Mouse (Mus musculus) MEL (cell line): ENCODE results near the gene Fancc.

Experiments
- CTCF ChIP-seq, 3 experiments: IDR thresholded peaks in 2 of 3; conservative IDR thresholded peaks in 1 of 3; 2 replicates each; pipeline ENCODE4 v1.5.1; 2011 to 2012; ENCODE audit warnings: low read length in 3 of 3, low read depth in 2 of 3, mild to moderate bottlenecking in 2 of 3, improper control_type of control experiment in 1 of 3, inconsistent platforms in 1 of 3, mixed read lengths in 1 of 3, moderate library complexity in 1 of 3; ENCODE audit not compliant: control insufficient read depth in 1 of 3, insufficient read depth in 1 of 3, poor library complexity in 1 of 3, severe bottlenecking in 1 of 3
- ELF1 ChIP-seq: IDR thresholded peaks from 2 replicates; pipeline ENCODE4 v1.6.1; 2014; ENCODE audit warnings: low read depth, mild to moderate bottlenecking, inconsistent platforms, low read length, improper control_type of control experiment, moderate library complexity
- EP300 ChIP-seq, 2 experiments: IDR thresholded peaks; 2 replicates each; pipeline ENCODE4 v1.6.1; 2011; ENCODE audit warnings: improper control_type of control experiment in 2 of 2, low read length in 2 of 2, low read depth in 1 of 2, mild to moderate bottlenecking in 1 of 2
- KAT2A ChIP-seq: conservative IDR thresholded peaks from 2 replicates; pipeline ENCODE4 v1.6.1; 2012; ENCODE audit warnings: low read depth, low read length, improper control_type of control experiment, inconsistent platforms
- MAFK ChIP-seq: IDR thresholded peaks from 2 replicates; pipeline ENCODE4 v1.6.1; 2011; ENCODE audit warnings: low read depth, mild to moderate bottlenecking, low read length, improper control_type of control experiment, borderline replicate concordance
- POLR2A ChIP-seq, 2 experiments: IDR thresholded peaks; 2 replicates each; pipeline ENCODE4 v1.6.1; 2011 to 2012; ENCODE audit warnings: low read length in 2 of 2, mild to moderate bottlenecking in 2 of 2, control low read depth in 1 of 2, improper control_type of control experiment in 1 of 2, low read depth in 1 of 2, moderate library complexity in 1 of 2; ENCODE audit not compliant: control insufficient read depth in 1 of 2, insufficient read depth in 1 of 2, poor library complexity in 1 of 2
- SMC3 ChIP-seq: IDR thresholded peaks from 2 replicates; pipeline ENCODE4 v1.6.1; 2011; ENCODE audit warnings: low read depth, low read length, improper control_type of control experiment
- TBP ChIP-seq: IDR thresholded peaks from 2 replicates; pipeline ENCODE4 v1.8.0; 2011; ENCODE audit warnings: low read depth, low read length, improper control_type of control experiment
- ZNF384 ChIP-seq: IDR thresholded peaks from 2 replicates; pipeline ENCODE4 v1.6.1; 2012; ENCODE audit warnings: low read depth, mild to moderate bottlenecking, inconsistent platforms, low read length, improper control_type of control experiment

DNA sequence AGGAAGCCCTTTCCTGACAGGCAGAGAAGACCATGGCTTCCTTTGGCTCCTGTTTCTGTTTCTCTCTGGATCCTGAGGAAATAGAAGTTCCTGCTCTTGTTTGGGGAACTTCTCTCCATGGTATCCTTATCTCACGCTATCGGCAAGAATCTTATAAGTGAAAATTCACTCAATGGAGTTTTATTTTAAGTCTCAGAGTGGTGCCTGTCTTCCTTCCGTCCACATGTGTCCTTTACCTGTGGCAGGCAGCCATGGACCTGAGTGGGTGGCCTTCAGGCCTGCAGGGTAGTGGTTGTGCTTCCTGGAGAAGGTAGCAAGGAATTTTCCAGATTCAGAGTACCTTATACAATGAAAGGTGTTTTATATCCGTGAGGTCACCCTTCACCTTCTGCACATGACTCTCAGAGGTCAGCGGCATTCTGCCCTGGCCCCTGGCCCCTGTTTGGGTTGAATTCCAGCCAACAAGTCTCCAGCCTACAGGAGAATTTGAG, 218.9 kb downstream of the Fancc start:
- TF ChIP-seq TBP (no peak), MAFK (no peak), EP300 (IDR thresholded peaks at IDR 0.05; ENCODE audit: low read depth in 1 of 2, low read length in 2 of 2) (no peak), CTCF (IDR thresholded peaks at IDR 0.05 in 2 of 3, conservative IDR thresholded peaks at IDR 0.05 in 1 of 3; ENCODE audit: control insufficient read depth in 1 of 3, insufficient read depth in 1 of 3, low read depth in 2 of 3, low read length in 3 of 3, poor library complexity in 1 of 3, severe bottlenecking in 1 of 3) (no peak), KAT2A (no peak), POLR2A (IDR thresholded peaks at IDR 0.05; ENCODE audit: control insufficient read depth in 1 of 2, insufficient read depth in 1 of 2, low read depth in 1 of 2, low read length in 2 of 2, poor library complexity in 1 of 2) (no peak), ZNF384 (no peak), SMC3 (no peak), ELF1 (no peak)
